Mouse (Mus musculus): ENCODE data around the gene Tgds. TPM values are rescaled to one million over a fixed set of nuclear protein-coding genes. Genes with fewer than 3 reads are reported as not detected.

Tgds gene
- polyA plus RNA-seq, 1 experiment from 2014 or later: 35.9 TPM

Other genes with a start within 250 kb of the Tgds start
- 0.73 and 1.2 TPM in 2 replicates for gene Dct, start 80.5 kb downstream of the Tgds start, polyA plus RNA-seq (2014; fragmentation: Nextera tagmentation; extraction: Ambion mirVana)
- 37.5 and 44.1 TPM in 2 replicates for gene Gpr180, start 4.4 kb upstream of the Tgds start, polyA plus RNA-seq (2014; fragmentation: Nextera tagmentation; extraction: Ambion mirVana)
- 0.06 TPM in 1 of 2 replicates, not detected in the other for gene Sox21, start 104.3 kb upstream of the Tgds start, polyA plus RNA-seq (2014; fragmentation: Nextera tagmentation; extraction: Ambion mirVana)
- gene Gm9376, start 134.2 kb upstream of the Tgds start, polyA plus RNA-seq (2014; fragmentation: Nextera tagmentation; extraction: Ambion mirVana): not detected in 2 replicates

All from heart, embryonic 11.5 days (tissue).